Mouse (Mus musculus): ENCODE measurements at regions not wholly inside any gene's neighbourhood (a gene's known extent, or its start where the extent isn't known, plus 50 kb on each side); places are given as distances from the start of the nearest gene placed in this dataset.
A peak's percentile ranks its signal among the peaks of the same experiment; 100 is the strongest.

- ATAC-seq (replicated peaks; ENCODE audit: low FRiP score, low read depth): peak; percentile 71; the same call in 1 of the 2 replicates
These were observed 348.9 kb upstream of the Slc24a5 start for GRCm38 (mm10) chr2:124718985-124719384.

DNA sequence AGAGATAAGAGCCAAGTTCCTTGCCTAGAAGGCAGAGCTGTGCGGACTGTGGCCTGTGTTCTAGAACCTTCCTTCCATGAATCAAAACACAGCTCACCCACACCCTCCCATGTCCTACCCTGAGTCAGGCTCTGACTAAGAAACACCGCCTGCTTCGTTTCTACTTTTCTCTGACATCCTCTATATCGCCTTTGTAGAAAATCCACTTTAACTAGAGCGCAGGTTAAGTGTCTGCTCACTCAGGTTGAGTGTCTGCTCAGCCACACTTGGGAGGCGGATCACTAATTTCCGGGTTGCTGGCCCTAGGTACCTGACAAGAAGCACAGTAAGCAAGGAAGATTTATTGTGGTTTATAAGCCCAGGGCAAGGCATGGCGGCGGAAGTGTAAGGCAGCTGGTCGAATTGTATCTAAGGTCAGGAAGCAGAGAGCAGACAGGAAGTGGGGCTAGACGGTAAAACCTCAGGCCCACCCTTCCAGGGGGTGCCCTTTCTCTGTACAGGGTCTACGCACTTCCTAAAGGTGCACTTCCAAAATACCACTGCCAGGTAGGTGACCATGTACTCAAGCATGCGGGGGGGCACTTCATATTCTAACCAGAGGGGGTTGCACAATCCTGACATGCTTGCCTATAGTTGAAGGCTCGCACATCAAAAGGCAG is 348.0 kb upstream of the Slc24a5 start:
- H3K27me3 ChIP-seq (ENCODE audit: insufficient read depth, low read length): no peaks in the 10 kb centered on the region
- H3K9me3 ChIP-seq (replicated peaks; ENCODE audit: low read length): no peaks in the 10 kb centered on the region
- no peak overlapping the region for H3K9ac ChIP-seq (ENCODE audit: low read depth, low read length)
- H3K4me1 ChIP-seq (replicated peaks; ENCODE audit: insufficient read depth, low read length): 0 out of 2 replicates have a peak, but pooled peaks cover 15% of the 10 kb centered on the region
- peak overlapping the region; percentile 54; the same call in 1 of the 2 replicates for H3K27ac ChIP-seq
- no peak for TF ChIP-seq CTCF (IDR thresholded peaks at IDR 0.05; ENCODE audit: low read depth)
- 0 out of 2 replicates have a peak overlapping the region, but pooled peaks have one; percentile 7 for H3K4me2 ChIP-seq (ENCODE audit: low read length)
- DNase-seq (ENCODE audit: low spot score) (peak; percentile 77), ATAC-seq (replicated peaks; ENCODE audit: low FRiP score, low read depth) (peak; percentile 66)
- no peaks in the 10 kb centered on the region for H3K36me3 ChIP-seq (ENCODE audit: insufficient read depth, low read length)
- WGBS: 33% methylated on average over 14 of the region's 14 CpGs
- H3K4me3 ChIP-seq (replicated peaks; ENCODE audit: low read depth, low read length): no peak overlapping the region

More at GRCm38 (mm10) chr2:124718985-124719384, 348.9 kb upstream of the Slc24a5 start:
- Histone ChIP-seq H3K27me3 (ENCODE audit: insufficient read depth, low read length) (no peaks in the 10 kb centered on the region), H3K36me3 (ENCODE audit: insufficient read depth, low read length) (no peaks in the 10 kb centered on the region), H3K4me3 (replicated peaks; ENCODE audit: low read depth, low read length) (no peak overlapping the region), H3K4me2 (ENCODE audit: low read length) (no peak overlapping the region), H3K9ac (ENCODE audit: low read depth, low read length) (no peak overlapping the region), H3K9me3 (replicated peaks; ENCODE audit: low read length) (no peaks in the 10 kb centered on the region), H3K4me1 (replicated peaks; ENCODE audit: insufficient read depth, low read length) (0 out of 2 replicates have a peak, but pooled peaks cover 15% of the 10 kb centered on the region), H3K27ac (no peak overlapping the region)
- 38% methylated on average over 9 of the region's 9 CpGs for WGBS
- TF ChIP-seq CTCF (IDR thresholded peaks at IDR 0.05; ENCODE audit: low read depth): no peak
- peak; percentile 30 for DNase-seq (ENCODE audit: low spot score)

DNA sequence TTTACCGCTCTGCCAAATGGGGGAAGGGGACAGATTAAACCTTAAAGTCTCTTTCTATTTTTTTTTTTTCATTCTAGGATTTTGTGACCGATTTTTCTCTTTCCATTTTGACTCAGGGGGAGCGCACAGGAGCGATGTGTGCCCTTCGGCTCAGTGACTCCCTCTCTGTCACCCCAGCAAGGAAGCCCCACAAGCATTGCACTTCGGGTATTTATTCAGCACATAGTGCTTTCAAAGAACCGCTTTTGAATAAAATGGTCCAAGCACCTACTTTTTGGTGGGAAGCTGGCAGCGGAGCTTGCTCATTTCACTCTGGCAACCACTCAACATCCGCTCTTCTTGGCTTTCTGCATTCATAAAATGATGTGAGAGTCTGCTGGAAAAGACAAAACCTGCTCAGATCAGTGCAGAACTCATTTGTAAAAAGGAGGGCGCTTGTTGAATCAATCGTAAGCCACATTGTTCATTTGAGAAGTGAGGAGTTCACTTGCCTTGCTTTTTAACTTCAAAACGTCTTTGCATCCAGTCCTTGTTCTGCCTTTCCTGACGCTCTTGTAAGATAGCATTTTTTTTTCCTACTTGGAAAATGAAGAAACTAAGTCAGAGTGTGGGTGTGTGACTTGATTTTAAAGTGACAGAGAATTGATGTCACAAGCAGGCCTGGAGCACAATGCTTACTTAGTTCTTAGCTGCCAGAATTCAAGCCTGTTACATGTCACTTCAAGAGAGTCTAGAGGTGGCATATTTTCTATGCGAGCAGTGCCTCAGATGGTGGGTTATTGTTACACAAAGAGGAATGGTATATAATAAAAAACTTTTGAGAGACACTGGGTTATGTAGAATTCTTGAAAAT is 347.1 kb upstream of the Slc24a5 start:
- Histone ChIP-seq H3K4me3 (replicated peaks; ENCODE audit: low read depth, low read length) (no peak overlapping the region), H3K4me2 (ENCODE audit: low read length) (no peak overlapping the region), H3K36me3 (ENCODE audit: insufficient read depth, low read length) (no peaks in the 10 kb centered on the region), H3K4me1 (replicated peaks; ENCODE audit: insufficient read depth, low read length) (0 out of 2 replicates have a peak, but pooled peaks cover 15% of the 10 kb centered on the region), H3K27me3 (ENCODE audit: insufficient read depth, low read length) (no peaks in the 10 kb centered on the region), H3K27ac (no peak overlapping the region), H3K9me3 (replicated peaks; ENCODE audit: low read length) (no peaks in the 10 kb centered on the region), H3K9ac (ENCODE audit: low read depth, low read length) (no peak overlapping the region)
- TF ChIP-seq CTCF (IDR thresholded peaks at IDR 0.05; ENCODE audit: low read depth): no peak
- DNase-seq (ENCODE audit: low spot score): no peak
- ATAC-seq (replicated peaks; ENCODE audit: low FRiP score, low read depth): no peak
- 74% methylated on average over 14 of the region's 14 CpGs for WGBS

GRCm38 (mm10) chr2:124724171-124724570 is 343.8 kb upstream of the Slc24a5 start:
- Histone ChIP-seq H3K36me3 (ENCODE audit: insufficient read depth, low read length) (no peaks in the 10 kb centered on the region), H3K27me3 (ENCODE audit: insufficient read depth, low read length) (no peaks in the 10 kb centered on the region), H3K27ac (no peak overlapping the region), H3K4me3 (replicated peaks; ENCODE audit: low read depth, low read length) (no peak overlapping the region), H3K4me2 (ENCODE audit: low read length) (no peak overlapping the region), H3K4me1 (replicated peaks; ENCODE audit: insufficient read depth, low read length) (0 out of 2 replicates have a peak, but pooled peaks cover 10% of the 10 kb centered on the region), H3K9me3 (replicated peaks; ENCODE audit: low read length) (no peaks in the 10 kb centered on the region), H3K9ac (ENCODE audit: low read depth, low read length) (no peak overlapping the region)
- WGBS: 51% methylated on average over 4 of the region's 4 CpGs
- DNase-seq (ENCODE audit: low spot score) (no peak), ATAC-seq (replicated peaks; ENCODE audit: low FRiP score, low read depth) (no peak)
- no peak for TF ChIP-seq CTCF (IDR thresholded peaks at IDR 0.05; ENCODE audit: low read depth)

DNA sequence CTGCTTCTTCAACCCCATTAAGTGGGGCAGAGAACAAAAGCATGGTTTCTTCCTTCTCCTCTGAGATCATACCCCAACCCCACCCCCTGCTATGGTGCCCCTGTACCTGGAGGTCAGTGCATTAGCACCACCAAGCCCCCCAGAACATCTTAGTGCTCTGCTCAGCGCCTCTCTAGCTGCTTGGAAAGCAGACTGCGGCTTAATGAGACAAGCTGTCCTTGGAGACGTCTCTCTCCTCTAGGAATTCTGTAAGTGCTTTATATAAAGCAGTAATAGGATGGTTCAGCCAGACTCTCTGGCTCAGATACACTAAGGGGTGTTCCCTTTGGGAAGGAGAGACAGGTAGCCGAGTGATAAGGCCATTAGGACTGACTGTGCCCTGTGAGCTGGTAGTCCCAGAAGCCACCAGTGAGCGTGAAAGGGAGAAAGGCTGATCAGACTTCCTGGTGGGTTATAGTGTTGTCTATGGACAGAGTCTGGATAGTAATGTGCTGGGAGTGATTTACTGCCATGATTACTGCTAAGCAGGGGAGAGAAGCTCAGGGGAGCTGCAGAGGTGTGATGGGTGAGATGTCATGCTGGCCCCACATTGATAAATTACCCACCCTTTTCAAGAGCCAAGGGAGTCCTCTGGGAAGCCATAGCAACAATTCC is 343.0 kb upstream of the Slc24a5 start:
- no peak for ATAC-seq (replicated peaks; ENCODE audit: low FRiP score, low read depth)
- no peaks in the 10 kb centered on the region for H3K27me3 ChIP-seq (ENCODE audit: insufficient read depth, low read length)

GRCm38 (mm10) chr2:124727979-124728378 is 339.9 kb upstream of the Slc24a5 start:
- DNase-seq (ENCODE audit: low spot score) (no peak), ATAC-seq (replicated peaks; ENCODE audit: low FRiP score, low read depth) (no peak)
- 81% methylated on average over 5 of the region's 5 CpGs for WGBS
- Histone ChIP-seq H3K4me1 (replicated peaks; ENCODE audit: insufficient read depth, low read length) (no peaks in the 10 kb centered on the region), H3K27me3 (ENCODE audit: insufficient read depth, low read length) (no peaks in the 10 kb centered on the region), H3K4me3 (replicated peaks; ENCODE audit: low read depth, low read length) (no peak overlapping the region), H3K9ac (ENCODE audit: low read depth, low read length) (no peak overlapping the region), H3K4me2 (ENCODE audit: low read length) (no peak overlapping the region), H3K27ac (no peak overlapping the region), H3K36me3 (ENCODE audit: insufficient read depth, low read length) (no peaks in the 10 kb centered on the region), H3K9me3 (replicated peaks; ENCODE audit: low read length) (no peaks in the 10 kb centered on the region)
- TF ChIP-seq CTCF (IDR thresholded peaks at IDR 0.05; ENCODE audit: low read depth): no peak

More for the DNA sequence above, 343.0 kb upstream of the Slc24a5 start:
- Histone ChIP-seq H3K36me3 (ENCODE audit: insufficient read depth, low read length) (no peaks in the 10 kb centered on the region), H3K27ac (no peak overlapping the region), H3K9ac (ENCODE audit: low read depth, low read length) (no peak overlapping the region), H3K4me1 (replicated peaks; ENCODE audit: insufficient read depth, low read length) (0 out of 2 replicates have a peak, but pooled peaks cover 3% of the 10 kb centered on the region), H3K9me3 (replicated peaks; ENCODE audit: low read length) (no peaks in the 10 kb centered on the region), H3K4me2 (ENCODE audit: low read length) (no peak overlapping the region), H3K4me3 (replicated peaks; ENCODE audit: low read depth, low read length) (no peak overlapping the region)
- no peak for DNase-seq (ENCODE audit: low spot score)
- 52% methylated on average over 5 of the region's 5 CpGs for WGBS
- no peak for TF ChIP-seq CTCF (IDR thresholded peaks at IDR 0.05; ENCODE audit: low read depth)

All from kidney, postnatal 0 days (tissue).